Mouse (Mus musculus) hindbrain, embryonic 14.5 days (tissue): ENCODE results near the gene Grap2. TPM values are rescaled to one million over a fixed set of nuclear protein-coding genes. Genes with fewer than 3 reads are reported as not detected.

Experiments
- ATAC-seq: fragments of 200-750 bp; cut with Nextera tagmentation; 2 replicates; pipeline ENCODE4 v1.8.0; 2017; ENCODE audit warnings: moderate number of reproducible peaks, mild to moderate bottlenecking, moderate TSS enrichment, moderate library complexity; ENCODE audit not compliant: low FRiP score
- DNase-seq: peaks from one replicate; pipeline ENCODE4 v3.0.0-alpha.2; 2015; ENCODE audit warnings: low spot score
- H3K27ac ChIP-seq: fragments of 300-500 bp; sonication (generic); 2 replicates; pipeline ENCODE4 v1.5.1; 2014; ENCODE audit warnings: mild to moderate bottlenecking, moderate library complexity
- H3K27me3 ChIP-seq: fragments of 300-500 bp; sonication (generic); 2 replicates; pipeline ENCODE4 v1.6.1; 2014; ENCODE audit warnings: mild to moderate bottlenecking, low read length, mixed read lengths; ENCODE audit not compliant: control insufficient read depth, insufficient read depth
- H3K36me3 ChIP-seq: fragments of 300-500 bp; sonication (generic); replicated peaks from 2 replicates; pipeline ENCODE4 v1.6.1; 2014; ENCODE audit not compliant: control insufficient read depth, insufficient read depth
- H3K4me1 ChIP-seq: fragments of 300-500 bp; sonication (generic); replicated peaks from 2 replicates; pipeline ENCODE4 v1.6.1; 2014; ENCODE audit warnings: antibody characterized with exemption, low read length, mixed read lengths; ENCODE audit not compliant: control insufficient read depth, insufficient read depth
- H3K4me2 ChIP-seq: fragments of 300-500 bp; sonication (generic); replicated peaks from 2 replicates; pipeline ENCODE4 v1.6.1; 2014; ENCODE audit warnings: mild to moderate bottlenecking, moderate library complexity
- H3K4me3 ChIP-seq: fragments of 300-500 bp; sonication (generic); replicated peaks from 2 replicates; pipeline ENCODE4 v1.5.1; 2014; ENCODE audit warnings: mild to moderate bottlenecking, low read length
- H3K9ac ChIP-seq: fragments of 300-500 bp; sonication (generic); 2 replicates; pipeline ENCODE4 v1.6.1; 2014
- H3K9me3 ChIP-seq: fragments of 300-500 bp; sonication (generic); 2 replicates; pipeline ENCODE4 v1.6.1; 2016; ENCODE audit warnings: low read length; ENCODE audit not compliant: control insufficient read depth
- WGBS: fragments of 180-500 bp; shearing (Covaris S2); extraction: QIAGEN DNeasy Blood & Tissue Kit; methylation state at CpG from one replicate; pipeline ENCODE4 v1.1.7; 2014; 5-methylcytosine and 5-hydroxymethylcytosine counted together
- polyA plus RNA-seq: library from polyadenylated mRNA; unstranded; fragments of >200 nt; fragmentation: Nextera tagmentation; extraction: Ambion mirVana; gene quantifications from 2 replicates; pipeline ENCODE4 v1.2.1, GENCODE M21; 2014

Gene Grap2
- polyA plus RNA-seq, 1 experiment from 2014 or later, result 0.23 TPM

GRCm38 (mm10) chr15:80565106-80565665, 7.2 kb upstream of the Grap2 start, which contains the start of gene Enthd1:
TSS of gene Enthd1 (minus strand) at chr15:80565156.
- Histone ChIP-seq H3K4me3 (no peak within 1 kb of the TSS), H3K27ac (no peak within 1 kb of the TSS), H3K4me1 (no peaks in the 10 kb centered on the region), H3K9me3 (no peaks in the 10 kb centered on the region), H3K36me3 (no peaks in the 10 kb centered on the region), H3K27me3 (no peaks in the 10 kb centered on the region), H3K4me2 (no peak within 1 kb of the TSS), H3K9ac (no peak within 1 kb of the TSS)
- no peak for ATAC-seq
- DNase-seq, result no peak
- WGBS, result 70% methylated on average over 19 of the region's 19 CpGs

- DNase-seq (no peak), ATAC-seq (no peak)
- H3K27ac ChIP-seq, result no peak overlapping the region
- WGBS, result 91% methylated on average over 6 of the region's 6 CpGs
- no peak overlapping the region for H3K9ac ChIP-seq
- H3K9me3 ChIP-seq, result no peaks in the 10 kb centered on the region
- no peaks in the 10 kb centered on the region for H3K27me3 ChIP-seq
- H3K4me2 ChIP-seq, result no peak overlapping the region
- no peaks in the 10 kb centered on the region for H3K4me1 ChIP-seq
- no peaks in the 10 kb centered on the region for H3K36me3 ChIP-seq
- no peak overlapping the region for H3K4me3 ChIP-seq
These were observed 5.7 kb upstream of the Grap2 start for GRCm38 (mm10) chr15:80566696-80567095.

GRCm38 (mm10) chr15:80567139-80567538, 5.3 kb upstream of the Grap2 start:
- 90% methylated on average over 3 of the region's 3 CpGs for WGBS
- Histone ChIP-seq H3K9me3 (no peaks in the 10 kb centered on the region), H3K4me3 (no peak overlapping the region), H3K9ac (no peak overlapping the region), H3K27me3 (no peaks in the 10 kb centered on the region), H3K4me1 (no peaks in the 10 kb centered on the region), H3K36me3 (no peaks in the 10 kb centered on the region), H3K4me2 (no peak overlapping the region), H3K27ac (no peak overlapping the region)
- DNase-seq (no peak), ATAC-seq (no peak)

- Histone ChIP-seq H3K9me3 (no peaks in the 10 kb centered on the region), H3K4me3 (no peak overlapping the region), H3K4me2 (no peak overlapping the region), H3K27me3 (no peaks in the 10 kb centered on the region), H3K4me1 (no peaks in the 10 kb centered on the region), H3K9ac (no peak overlapping the region), H3K36me3 (no peaks in the 10 kb centered on the region), H3K27ac (no peak overlapping the region)
- DNase-seq (no peak), ATAC-seq (no peak)
- WGBS, result 74% methylated on average over 4 of the region's 4 CpGs
These were observed 4.7 kb upstream of the Grap2 start for GRCm38 (mm10) chr15:80567731-80568130.

GRCm38 (mm10) chr15:80569205-80569604, 3.2 kb upstream of the Grap2 start:
- Histone ChIP-seq H3K36me3 (no peaks in the 10 kb centered on the region), H3K4me3 (no peak overlapping the region), H3K27ac (no peak overlapping the region), H3K4me1 (no peaks in the 10 kb centered on the region), H3K9ac (no peak overlapping the region), H3K27me3 (no peaks in the 10 kb centered on the region), H3K9me3 (no peaks in the 10 kb centered on the region), H3K4me2 (no peak overlapping the region)
- ATAC-seq, result no peak
- WGBS, result 89% methylated on average over 7 of the region's 7 CpGs
- no peak for DNase-seq

GRCm38 (mm10) chr15:80570226-80570625, 2.2 kb upstream of the Grap2 start:
- Histone ChIP-seq H3K36me3 (no peaks in the 10 kb centered on the region), H3K4me3 (no peak overlapping the region), H3K9me3 (no peaks in the 10 kb centered on the region), H3K4me1 (no peaks in the 10 kb centered on the region), H3K27ac (no peak overlapping the region), H3K27me3 (no peaks in the 10 kb centered on the region), H3K9ac (no peak overlapping the region), H3K4me2 (no peak overlapping the region)
- DNase-seq (no peak), ATAC-seq (no peak)
- WGBS, result 84% methylated on average over 1 of the region's 1 CpGs

GRCm38 (mm10) chr15:80571611-80572010, 783 bp upstream of the Grap2 start:
- H3K9ac ChIP-seq, result no peak overlapping the region
- H3K36me3 ChIP-seq, result no peaks in the 10 kb centered on the region
- no peak overlapping the region for H3K4me3 ChIP-seq
- 73% methylated on average over 7 of the region's 7 CpGs for WGBS
- ATAC-seq, result no peak
- no peak for DNase-seq
- H3K27ac ChIP-seq, result no peak overlapping the region
- no peaks in the 10 kb centered on the region for H3K27me3 ChIP-seq
- H3K9me3 ChIP-seq, result no peaks in the 10 kb centered on the region
- no peaks in the 10 kb centered on the region for H3K4me1 ChIP-seq
- no peak overlapping the region for H3K4me2 ChIP-seq

GRCm38 (mm10) chr15:80572811-80573520, 572 bp downstream of the Grap2 start:
- H3K9me3 ChIP-seq, result no peaks in the 10 kb centered on the region
- H3K4me1 ChIP-seq, result peaks cover 9% of the 10 kb centered on the region; the same call in 1 of the 2 replicates
- no peak for ATAC-seq
- DNase-seq, result no peak
- 79% methylated on average over 9 of the region's 9 CpGs for WGBS
- no peaks in the 10 kb centered on the region for H3K27me3 ChIP-seq
- no peak overlapping the region for H3K4me2 ChIP-seq
- no peak overlapping the region for H3K27ac ChIP-seq
- H3K9ac ChIP-seq, result no peak overlapping the region
- no peak overlapping the region for H3K4me3 ChIP-seq
- H3K36me3 ChIP-seq, result no peaks in the 10 kb centered on the region

- H3K36me3 ChIP-seq, result no peaks in the 10 kb centered on the region
- H3K4me1 ChIP-seq, result peaks cover 11% of the 10 kb centered on the region; the same call in 1 of the 2 replicates
- no peak overlapping the region for H3K27ac ChIP-seq
- no peaks in the 10 kb centered on the region for H3K27me3 ChIP-seq
- H3K9ac ChIP-seq, result no peak overlapping the region
- ATAC-seq (no peak), DNase-seq (no peak)
- no peak overlapping the region for H3K4me3 ChIP-seq
- no peak overlapping the region for H3K4me2 ChIP-seq
- H3K9me3 ChIP-seq, result no peaks in the 10 kb centered on the region
- 91% methylated on average over 17 of the region's 17 CpGs for WGBS
These were observed 2.0 kb downstream of the Grap2 start for GRCm38 (mm10) chr15:80574211-80575040.
